Mouse (Mus musculus) neural tube, embryonic 15.5 days (tissue): ENCODE data around the gene Nop10. TPM values are rescaled to one million over a fixed set of nuclear protein-coding genes. Genes with fewer than 3 reads are reported as not detected.
"Not testable (repeated sequence)": the region's sequence is repeated elsewhere in the genome, so short reads cannot be mapped to it uniquely, and the experiment has no call there.

Experiments
- ATAC-seq: fragments of 200-750 bp; cut with Nextera tagmentation; 2 replicates; pipeline ENCODE4 v1.8.0; 2017; ENCODE audit warnings: mild to moderate bottlenecking, moderate TSS enrichment, moderate library complexity; ENCODE audit not compliant: low FRiP score
- H3K27ac ChIP-seq: fragments of 300-500 bp; sonication (generic); replicated peaks from 2 replicates; pipeline ENCODE4 v1.5.1; 2015; ENCODE audit warnings: mild to moderate bottlenecking, inconsistent platforms
- H3K27me3 ChIP-seq: fragments of 300-500 bp; sonication (generic); replicated peaks from 2 replicates; pipeline ENCODE4 v1.6.1; 2015; ENCODE audit warnings: inconsistent platforms
- H3K36me3 ChIP-seq: fragments of 300-500 bp; sonication (generic); 2 replicates; pipeline ENCODE4 v1.6.1; 2015; ENCODE audit warnings: inconsistent platforms
- H3K4me1 ChIP-seq: fragments of 300-500 bp; sonication (generic); 2 replicates; pipeline ENCODE4 v1.6.1; 2015; ENCODE audit warnings: inconsistent platforms
- H3K4me2 ChIP-seq: fragments of 300-500 bp; sonication (generic); 2 replicates; pipeline ENCODE4 v1.6.1; 2015; ENCODE audit warnings: inconsistent platforms, mild to moderate bottlenecking, moderate library complexity
- H3K4me3 ChIP-seq: fragments of 300-500 bp; sonication (generic); replicated peaks from 2 replicates; pipeline ENCODE4 v1.5.1; 2015; ENCODE audit warnings: mild to moderate bottlenecking, inconsistent platforms
- H3K9ac ChIP-seq: fragments of 300-500 bp; sonication (generic); replicated peaks from 2 replicates; pipeline ENCODE4 v1.6.1; 2015; ENCODE audit warnings: mild to moderate bottlenecking, inconsistent platforms
- H3K9me3 ChIP-seq: fragments of 300-500 bp; sonication (generic); replicated peaks from 2 replicates; pipeline ENCODE4 v1.6.1; 2016; ENCODE audit warnings: inconsistent platforms
- WGBS: fragments of 180-500 bp; shearing (Covaris S2); methylation state at CpG from one replicate; pipeline ENCODE4 v1.1.7; 2015; ENCODE audit warnings: mixed read lengths; 5-methylcytosine and 5-hydroxymethylcytosine counted together
- polyA plus RNA-seq: library from polyadenylated mRNA; unstranded; fragments of >200 nt; fragmentation: Nextera tagmentation; extraction: Ambion mirVana; gene quantifications from 2 replicates; pipeline ENCODE4 v1.2.1, GENCODE M21; 2015

Nop10 gene
- polyA plus RNA-seq, 1 experiment from 2014 or later, result 216 TPM

DNA sequence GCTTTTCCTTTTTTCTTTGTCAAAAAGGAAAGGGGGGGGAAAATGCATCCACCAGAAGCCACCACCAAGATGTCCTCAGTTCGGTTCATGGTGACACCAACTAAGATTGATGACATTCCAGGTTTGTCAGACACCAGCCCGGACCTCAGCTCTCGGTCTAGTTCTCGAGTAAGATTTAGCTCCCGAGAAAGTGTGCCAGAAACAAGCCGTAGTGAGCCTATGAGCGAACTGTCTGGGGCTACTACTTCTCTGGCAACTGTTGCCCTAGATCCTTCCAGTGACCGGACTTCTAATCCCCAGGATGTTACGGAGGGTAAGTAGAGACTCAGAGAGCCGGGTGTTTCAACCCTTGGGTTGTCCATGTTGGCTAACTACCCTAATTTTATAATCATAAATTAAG, 5.1 kb downstream of the Nop10 start:
- Histone ChIP-seq H3K4me3 (peak overlapping the region; percentile 92), H3K4me1 (peaks cover 57% of the 10 kb centered on the region), H3K36me3 (no peaks in the 10 kb centered on the region), H3K4me2 (peak overlapping the region; percentile 87), H3K9ac (peak overlapping the region; percentile 81), H3K27ac (no peak overlapping the region; the same call in 1 of the 2 replicates), H3K9me3 (no peaks in the 10 kb centered on the region), H3K27me3 (no peaks in the 10 kb centered on the region)
- no peak for ATAC-seq
- 21% methylated on average over 10 of the region's 10 CpGs for WGBS

DNA sequence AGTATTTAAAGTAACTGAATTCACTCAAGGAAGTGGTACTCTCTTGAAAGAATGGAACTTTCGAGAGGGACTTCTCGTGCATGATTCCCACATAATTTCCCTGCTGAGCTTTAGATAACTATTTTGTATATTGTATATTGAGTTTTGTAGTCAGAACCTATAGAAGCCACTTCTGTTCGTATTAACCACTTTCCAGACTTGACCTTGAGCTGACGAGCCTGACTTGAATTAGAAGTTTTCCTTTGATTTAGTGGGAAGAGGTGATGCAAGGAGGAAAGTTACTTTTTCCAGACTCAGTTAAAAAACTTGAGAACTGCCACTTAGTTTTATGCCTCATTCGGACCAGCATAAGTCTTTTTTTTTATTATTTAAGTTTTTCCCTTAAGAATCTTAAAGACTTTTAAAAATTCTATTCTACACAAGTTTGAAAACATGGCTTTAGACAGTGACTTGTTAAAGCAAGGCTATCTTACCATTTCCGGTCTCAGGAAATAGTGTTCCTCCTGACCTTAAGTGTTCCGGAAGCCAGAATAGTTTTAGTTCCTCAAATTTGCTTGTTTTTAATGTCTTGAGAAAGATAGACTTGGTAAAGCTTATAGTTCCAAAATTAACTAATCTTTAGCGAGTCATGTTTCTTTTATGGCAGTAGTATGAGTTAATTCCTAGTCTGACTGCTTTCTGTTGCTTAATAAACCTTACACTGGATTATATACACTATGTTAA, 6.0 kb downstream of the Nop10 start:
- H3K4me2 ChIP-seq, result peak overlapping the region; percentile 87
- H3K9ac ChIP-seq, result no peak overlapping the region
- peak overlapping the region; percentile 92; the same call in 1 of the 2 replicates for H3K4me3 ChIP-seq
- H3K9me3 ChIP-seq, result no peaks in the 10 kb centered on the region
- no peaks in the 10 kb centered on the region for H3K36me3 ChIP-seq
- 81% methylated on average over 8 of the region's 8 CpGs for WGBS
- H3K27ac ChIP-seq, result no peak overlapping the region
- H3K4me1 ChIP-seq, result peaks cover 55% of the 10 kb centered on the region
- H3K27me3 ChIP-seq, result no peaks in the 10 kb centered on the region
- no peak for ATAC-seq

DNA sequence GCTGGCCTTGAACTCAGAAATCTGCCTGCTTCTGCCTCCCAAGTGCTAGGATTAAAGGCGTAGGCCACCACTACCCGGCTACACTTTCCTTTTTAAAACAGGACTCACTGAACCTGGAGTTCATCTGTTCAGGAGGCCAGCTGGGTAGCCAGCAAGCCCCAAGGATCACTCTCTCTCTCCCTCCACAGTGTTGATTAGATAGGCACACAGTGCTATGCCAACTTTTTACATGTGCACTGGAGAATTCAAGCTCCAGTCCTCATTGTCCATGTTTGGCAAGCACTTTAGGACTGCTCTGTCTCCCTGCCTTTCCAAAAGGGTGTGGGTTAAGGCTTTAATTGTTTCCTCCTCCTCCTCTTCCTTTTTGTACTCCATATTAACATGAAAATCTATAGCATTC, 8.3 kb downstream of the Nop10 start:
- ATAC-seq, result no peak
- Histone ChIP-seq H3K4me3 (no peak overlapping the region), H3K36me3 (no peaks in the 10 kb centered on the region), H3K9me3 (no peaks in the 10 kb centered on the region), H3K4me1 (peaks cover 39% of the 10 kb centered on the region), H3K9ac (no peak overlapping the region), H3K4me2 (peak overlapping the region; percentile 25; the same call in 1 of the 2 replicates), H3K27ac (no peak overlapping the region), H3K27me3 (no peaks in the 10 kb centered on the region)
- WGBS, result 95% methylated on average over 2 of the region's 2 CpGs

DNA sequence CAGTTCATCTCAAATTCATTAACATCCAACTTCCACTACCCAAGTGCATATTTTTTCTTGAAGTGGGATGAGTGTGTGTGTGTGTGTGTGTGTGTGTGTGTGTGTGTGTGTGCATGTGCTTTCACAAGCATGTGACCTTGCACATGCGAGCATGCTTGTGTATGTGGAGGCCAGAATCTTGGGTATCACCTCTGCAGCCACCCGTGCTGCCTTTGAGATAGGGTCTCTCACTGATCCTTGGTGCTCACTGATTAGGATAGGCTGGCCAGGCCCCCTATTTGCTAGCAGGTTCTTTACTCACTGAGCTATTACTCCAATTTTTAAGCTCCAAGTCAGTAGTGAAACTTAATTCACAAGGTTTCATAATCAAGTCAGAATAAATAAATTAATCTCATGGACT, 11.2 kb downstream of the Nop10 start:
- Histone ChIP-seq H3K9me3 (no peaks in the 10 kb centered on the region), H3K4me3 (no peak overlapping the region), H3K36me3 (no peaks in the 10 kb centered on the region), H3K4me1 (peaks cover 21% of the 10 kb centered on the region), H3K27me3 (no peaks in the 10 kb centered on the region), H3K27ac (no peak overlapping the region), H3K9ac (no peak overlapping the region), H3K4me2 (no peak overlapping the region)
- no peak for ATAC-seq
- WGBS, result 94% methylated on average over 2 of the region's 2 CpGs

DNA sequence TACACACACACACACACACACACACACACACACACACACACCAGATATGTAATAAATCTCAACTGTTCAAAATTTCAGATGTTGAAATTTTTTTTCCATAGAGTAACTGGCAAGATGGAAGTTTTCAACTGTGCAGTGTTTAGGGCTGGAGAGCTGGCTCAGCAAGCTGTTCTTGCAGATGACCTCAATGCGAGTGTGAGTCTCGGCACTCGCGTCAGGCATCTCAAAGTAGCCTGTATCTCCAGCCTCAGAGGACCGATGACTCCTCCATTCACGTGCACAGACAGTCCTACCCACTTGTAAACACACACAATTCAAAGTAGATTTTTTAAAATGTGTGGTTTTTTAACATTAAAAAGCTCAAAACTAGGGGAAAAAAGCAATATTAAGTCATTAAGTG, 11.7 kb downstream of the Nop10 start:
- H3K4me2 ChIP-seq, result no peak overlapping the region
- WGBS, result 89% methylated on average over 6 of the region's 6 CpGs
- peaks cover 17% of the 10 kb centered on the region for H3K4me1 ChIP-seq
- no peak overlapping the region for H3K27ac ChIP-seq
- no peak overlapping the region for H3K9ac ChIP-seq
- H3K36me3 ChIP-seq, result no peaks in the 10 kb centered on the region
- ATAC-seq, result no peak
- H3K27me3 ChIP-seq, result no peaks in the 10 kb centered on the region
- no peaks in the 10 kb centered on the region for H3K9me3 ChIP-seq
- H3K4me3 ChIP-seq, result no peak overlapping the region

DNA sequence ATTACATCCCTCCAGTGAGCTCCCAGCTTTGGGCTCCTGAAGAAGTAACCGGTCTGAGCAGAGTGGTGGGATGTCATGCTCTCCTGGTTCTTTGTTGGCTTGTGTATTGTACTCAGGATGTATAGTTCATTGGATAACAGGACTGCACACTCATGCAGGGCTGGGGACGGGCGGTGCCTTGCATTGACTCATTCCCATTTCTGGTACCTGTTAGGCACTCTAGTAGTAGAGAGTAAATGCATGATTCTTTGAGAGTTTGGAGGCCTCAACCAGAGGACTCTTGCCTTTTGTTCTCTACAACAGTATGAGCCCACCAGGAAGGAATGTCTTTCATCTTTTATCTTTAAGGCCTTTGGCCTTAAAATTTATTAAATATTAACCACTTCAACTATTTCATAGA, 15.1 kb downstream of the Nop10 start:
- H3K27ac ChIP-seq, result no peak overlapping the region
- 97% methylated on average over 3 of the region's 3 CpGs for WGBS
- H3K4me2 ChIP-seq, result no peak overlapping the region
- H3K9me3 ChIP-seq, result no peaks in the 10 kb centered on the region
- no peak overlapping the region for H3K4me3 ChIP-seq
- ATAC-seq, result no peak
- H3K36me3 ChIP-seq, result no peaks in the 10 kb centered on the region
- H3K27me3 ChIP-seq, result no peaks in the 10 kb centered on the region
- no peak overlapping the region for H3K9ac ChIP-seq
- H3K4me1 ChIP-seq, result no peaks in the 10 kb centered on the region

DNA sequence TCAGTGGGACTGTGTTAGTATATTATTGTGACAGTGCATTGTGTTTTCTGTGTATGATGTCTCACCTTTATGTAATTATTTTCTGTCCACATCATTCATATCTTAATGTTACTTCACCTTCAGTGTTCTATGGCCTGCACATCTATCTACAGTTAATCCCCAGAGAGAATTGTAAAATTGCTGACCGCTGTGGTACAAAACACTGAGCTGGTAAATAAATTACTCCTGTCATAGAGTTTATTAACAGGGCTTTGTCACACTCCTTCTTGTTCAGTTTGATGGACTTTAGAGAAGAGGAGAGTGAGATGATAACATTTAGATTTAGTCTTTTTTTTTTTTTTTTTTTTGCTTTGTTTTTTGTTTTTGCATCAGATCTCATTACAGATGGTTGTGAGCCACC, 21.1 kb downstream of the Nop10 start:
- no peaks in the 10 kb centered on the region for H3K36me3 ChIP-seq
- H3K27ac ChIP-seq, result no peak overlapping the region
- no peaks in the 10 kb centered on the region for H3K27me3 ChIP-seq
- H3K9ac ChIP-seq, result no peak overlapping the region
- H3K4me2 ChIP-seq, result no peak overlapping the region
- WGBS, result 74% methylated on average over 1 of the region's 1 CpGs
- H3K4me1 ChIP-seq, result peaks cover 13% of the 10 kb centered on the region
- no peak for ATAC-seq
- H3K4me3 ChIP-seq, result no peak overlapping the region
- H3K9me3 ChIP-seq, result no peaks in the 10 kb centered on the region

DNA sequence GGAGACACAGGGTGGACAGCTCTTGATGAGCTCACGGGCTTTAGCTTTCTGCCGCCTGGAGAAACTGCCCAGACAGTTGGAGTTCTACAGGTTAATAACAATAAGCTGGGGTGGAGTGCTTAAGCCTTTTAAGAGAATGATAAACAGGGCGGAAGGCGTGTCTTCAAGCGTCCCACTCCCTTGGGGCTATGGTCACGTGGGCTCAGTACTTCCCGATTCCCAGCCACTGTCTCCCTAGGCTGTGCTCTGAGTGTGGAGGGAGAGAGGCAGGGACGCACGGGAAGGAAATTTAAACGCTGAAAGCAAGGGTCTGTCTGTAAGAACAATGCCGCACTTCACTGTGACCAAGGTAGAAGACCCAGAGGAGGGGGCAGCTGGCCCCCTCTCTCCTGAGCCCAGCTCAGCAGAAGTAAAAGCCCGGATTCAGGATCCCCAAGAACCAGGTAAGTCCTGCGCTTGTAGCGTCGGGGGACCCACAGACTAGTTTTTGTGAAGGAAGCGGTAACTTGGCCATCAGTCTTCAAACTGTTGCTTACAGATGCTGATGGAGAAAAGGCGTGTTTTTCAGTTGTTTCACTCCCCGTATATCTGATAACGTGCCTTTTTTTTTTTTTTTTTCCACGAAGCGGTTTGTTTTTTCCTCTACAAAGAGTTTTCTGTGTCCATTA, 22.8 kb downstream of the Nop10 start:
- 3% methylated on average over 21 of the region's 21 CpGs for WGBS
- ATAC-seq, result peak; percentile 83
- H3K9me3 ChIP-seq, result no peaks in the 10 kb centered on the region
- H3K36me3 ChIP-seq, result no peaks in the 10 kb centered on the region
- peak overlapping the region; percentile 41 for H3K4me3 ChIP-seq
- H3K9ac ChIP-seq, result peak overlapping the region; percentile 39; the same call in 1 of the 2 replicates
- H3K27me3 ChIP-seq, result no peaks in the 10 kb centered on the region
- no peak overlapping the region for H3K27ac ChIP-seq
- H3K4me2 ChIP-seq, result peak overlapping the region; percentile 79
- H3K4me1 ChIP-seq, result peaks cover 13% of the 10 kb centered on the region

DNA sequence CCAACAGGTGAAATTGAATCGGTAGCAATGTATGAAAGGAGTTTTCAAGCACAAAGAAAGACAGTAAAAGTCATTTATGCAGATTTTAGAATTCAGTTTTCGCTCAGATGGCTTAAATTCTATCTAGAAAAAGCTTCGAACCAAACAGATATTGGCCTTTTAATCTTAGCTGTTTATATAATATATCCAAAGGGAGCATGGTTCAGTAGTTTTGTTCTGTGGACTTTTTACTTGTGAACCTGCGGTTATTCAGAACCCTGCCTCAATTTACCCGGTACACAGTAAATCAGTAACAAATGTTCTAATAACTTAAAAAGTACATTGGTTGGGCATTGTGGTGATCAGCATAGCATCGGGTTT, 23.3 kb downstream of the Nop10 start:
- no peak overlapping the region for H3K9ac ChIP-seq
- H3K27ac ChIP-seq, result no peak overlapping the region
- H3K36me3 ChIP-seq, result no peaks in the 10 kb centered on the region
- H3K9me3 ChIP-seq, result no peaks in the 10 kb centered on the region
- peak overlapping the region; percentile 79 for H3K4me2 ChIP-seq
- 63% methylated on average over 6 of the region's 6 CpGs for WGBS
- H3K4me3 ChIP-seq, result peak overlapping the region; percentile 41
- peaks cover 13% of the 10 kb centered on the region for H3K4me1 ChIP-seq
- no peaks in the 10 kb centered on the region for H3K27me3 ChIP-seq
- no peak for ATAC-seq

DNA sequence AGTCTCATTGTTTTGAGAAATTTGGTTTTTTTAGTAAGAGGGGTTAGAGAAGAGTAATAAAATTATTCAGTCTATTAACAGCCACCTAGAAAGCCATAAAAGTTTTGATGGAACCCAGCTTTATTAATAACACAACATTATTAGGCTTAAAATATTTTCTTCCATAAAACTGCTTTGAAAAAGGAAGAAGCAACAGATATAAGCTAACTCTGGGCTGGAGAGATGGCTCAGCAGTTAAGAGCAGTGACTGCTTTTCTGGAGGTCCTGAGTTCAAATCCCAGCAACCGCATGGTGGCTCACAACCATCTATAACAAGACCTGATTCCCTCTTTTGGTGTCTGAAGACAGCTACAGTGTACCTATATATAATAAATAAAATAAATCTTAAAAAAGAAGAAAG, 24.3 kb downstream of the Nop10 start:
- H3K4me3 ChIP-seq, H3K27ac ChIP-seq, H3K27me3 ChIP-seq, ATAC-seq, H3K9ac ChIP-seq, H3K9me3 ChIP-seq, H3K4me2 ChIP-seq, H3K36me3 ChIP-seq: not testable (repeated sequence)
- peaks cover 13% of the 10 kb centered on the region for H3K4me1 ChIP-seq
- 97% methylated on average over 1 of the region's 1 CpGs for WGBS

DNA sequence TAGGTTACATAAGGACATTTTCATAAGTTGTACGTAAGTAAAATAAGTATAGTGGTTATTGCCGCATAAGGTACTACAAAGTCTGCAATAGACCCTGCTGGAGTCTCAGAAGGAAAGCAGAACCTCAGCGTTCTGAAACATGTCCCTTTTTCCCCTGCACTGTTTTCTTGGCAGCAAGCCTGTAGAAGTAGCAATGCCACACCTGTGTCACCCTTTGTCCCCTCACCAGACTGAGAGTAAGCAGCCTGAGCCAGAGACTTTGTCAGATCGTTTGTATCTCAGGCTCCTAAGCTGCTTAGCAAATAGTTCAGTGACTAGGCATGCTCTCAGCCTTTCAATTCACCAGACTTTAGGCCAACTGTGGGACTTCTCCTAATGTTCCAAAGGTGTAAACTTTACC, 25.3 kb downstream of the Nop10 start:
- H3K4me1 ChIP-seq, result peaks cover 13% of the 10 kb centered on the region
- WGBS, result 69% methylated on average over 4 of the region's 4 CpGs

DNA sequence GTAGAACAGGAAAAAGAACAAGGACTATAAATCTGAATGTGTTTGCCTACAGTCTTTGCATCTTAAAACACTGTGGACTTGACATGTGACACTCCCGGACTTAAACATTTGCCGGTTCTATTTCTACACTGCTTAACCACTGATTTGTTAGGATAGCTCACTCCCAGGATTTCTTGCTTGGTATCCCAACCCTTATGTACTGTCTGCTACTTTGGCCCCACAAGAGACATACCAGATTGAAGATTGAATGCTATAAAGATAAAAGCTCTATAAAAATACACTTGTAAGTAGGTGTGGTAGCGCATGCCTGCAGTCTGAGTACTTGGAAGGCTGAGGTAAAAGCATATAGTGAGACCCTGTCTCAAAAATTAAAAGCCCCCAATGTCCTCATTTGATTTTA, 27.8 kb downstream of the Nop10 start:
- no peak for ATAC-seq
- peaks cover 7% of the 10 kb centered on the region for H3K4me1 ChIP-seq
- WGBS, result 93% methylated on average over 3 of the region's 3 CpGs
- H3K4me2 ChIP-seq, result no peak overlapping the region
- no peaks in the 10 kb centered on the region for H3K9me3 ChIP-seq
- no peak overlapping the region for H3K4me3 ChIP-seq
- no peaks in the 10 kb centered on the region for H3K27me3 ChIP-seq
- no peaks in the 10 kb centered on the region for H3K36me3 ChIP-seq
- H3K9ac ChIP-seq, result no peak overlapping the region
- H3K27ac ChIP-seq, result no peak overlapping the region

More for the DNA sequence above, 25.3 kb downstream of the Nop10 start:
- no peak for ATAC-seq
- Histone ChIP-seq H3K9me3 (no peaks in the 10 kb centered on the region), H3K9ac (no peak overlapping the region), H3K27me3 (no peaks in the 10 kb centered on the region), H3K27ac (no peak overlapping the region), H3K36me3 (no peaks in the 10 kb centered on the region), H3K4me2 (no peak overlapping the region), H3K4me3 (no peak overlapping the region)
